Mouse (Mus musculus): ENCODE data around the gene 4930402F06Rik. TPM values are rescaled to one million over a fixed set of nuclear protein-coding genes. Genes with fewer than 3 reads are reported as not detected.
A peak's percentile ranks its signal among the peaks of the same experiment; 100 is the strongest.

Gene 4930402F06Rik
- polyA plus RNA-seq, 1 experiment: not detected

- 90% methylated on average over 16 of the region's 16 CpGs for whole genome bisulfite sequencing
- Histone ChIP-seq H3K4me3 (replicated peaks; ENCODE audit: insufficient read depth, low read depth, low read length) (no peak overlapping the region), H3K4me1 (ENCODE audit: control insufficient read depth, insufficient read depth, low read length) (no peaks in the 10 kb centered on the region), H3K27ac (ENCODE audit: insufficient read depth, low read length) (no peak overlapping the region), H3K27me3 (ENCODE audit: control insufficient read depth, insufficient read depth, low read length) (no peaks in the 10 kb centered on the region; the same call in 1 of the 2 replicates)
- no peak for DNase-seq
- no peak for TF ChIP-seq CTCF (IDR thresholded peaks at IDR 0.05; ENCODE audit: borderline replicate concordance, insufficient read depth, low read depth, low read length)
- TF ChIP-seq POLR2A (IDR thresholded peaks at IDR 0.05; ENCODE audit: borderline replicate concordance, insufficient read depth, low read length): no peak
Measured at GRCm38 (mm10) chr2:35402391-35402790, 5.4 kb upstream of the 4930402F06Rik start.

- Histone ChIP-seq H3K27ac (ENCODE audit: insufficient read depth, low read length) (no peak overlapping the region), H3K27me3 (ENCODE audit: control insufficient read depth, insufficient read depth, low read length) (no peaks in the 10 kb centered on the region; the same call in 1 of the 2 replicates), H3K4me1 (ENCODE audit: control insufficient read depth, insufficient read depth, low read length) (no peaks in the 10 kb centered on the region), H3K4me3 (replicated peaks; ENCODE audit: insufficient read depth, low read depth, low read length) (no peak overlapping the region)
- 93% methylated on average over 7 of the region's 7 CpGs for WGBS
- no peak for DNase-seq
- TF ChIP-seq CTCF (IDR thresholded peaks at IDR 0.05; ENCODE audit: borderline replicate concordance, insufficient read depth, low read depth, low read length) (no peak), POLR2A (IDR thresholded peaks at IDR 0.05; ENCODE audit: borderline replicate concordance, insufficient read depth, low read length) (no peak)
Measured at GRCm38 (mm10) chr2:35400739-35401138, 3.8 kb upstream of the 4930402F06Rik start.

GRCm38 (mm10) chr2:35398184-35398828 lies 1.3 kb upstream of the 4930402F06Rik start:
- TF ChIP-seq POLR2A (IDR thresholded peaks at IDR 0.05; ENCODE audit: borderline replicate concordance, insufficient read depth, low read length) (no peak), CTCF (IDR thresholded peaks at IDR 0.05; ENCODE audit: borderline replicate concordance, insufficient read depth, low read depth, low read length) (no peak)
- no peak overlapping the region for H3K27ac ChIP-seq (ENCODE audit: insufficient read depth, low read length)
- WGBS: 74% methylated on average over 6 of the region's 6 CpGs
- no peak for DNase-seq
- no peak overlapping the region for H3K4me3 ChIP-seq (replicated peaks; ENCODE audit: insufficient read depth, low read depth, low read length)
- no peaks in the 10 kb centered on the region for H3K4me1 ChIP-seq (ENCODE audit: control insufficient read depth, insufficient read depth, low read length)
- H3K27me3 ChIP-seq (ENCODE audit: control insufficient read depth, insufficient read depth, low read length): no peaks in the 10 kb centered on the region; the same call in 1 of the 2 replicates

GRCm38 (mm10) chr2:35397590-35398173 lies 707 bp upstream of the 4930402F06Rik start:
- no peaks in the 10 kb centered on the region for H3K27me3 ChIP-seq (ENCODE audit: control insufficient read depth, insufficient read depth, low read length)
- TF ChIP-seq CTCF (IDR thresholded peaks at IDR 0.05; ENCODE audit: borderline replicate concordance, insufficient read depth, low read depth, low read length) (peak; percentile 81), POLR2A (IDR thresholded peaks at IDR 0.05; ENCODE audit: borderline replicate concordance, insufficient read depth, low read length) (no peak)
- WGBS: 20% methylated on average over 11 of the region's 11 CpGs
- H3K4me1 ChIP-seq (ENCODE audit: control insufficient read depth, insufficient read depth, low read length): no peaks in the 10 kb centered on the region
- no peak overlapping the region for H3K27ac ChIP-seq (ENCODE audit: insufficient read depth, low read length)
- no peak overlapping the region for H3K4me3 ChIP-seq (replicated peaks; ENCODE audit: insufficient read depth, low read depth, low read length)
- peak; percentile 49 to 66 for DNase-seq

- Histone ChIP-seq H3K4me1 (ENCODE audit: control insufficient read depth, insufficient read depth, low read length) (no peaks in the 10 kb centered on the region), H3K27ac (ENCODE audit: insufficient read depth, low read length) (no peak overlapping the region), H3K27me3 (ENCODE audit: control insufficient read depth, insufficient read depth, low read length) (no peaks in the 10 kb centered on the region), H3K4me3 (replicated peaks; ENCODE audit: insufficient read depth, low read depth, low read length) (no peak overlapping the region)
- peak; percentile 44 to 66 for DNase-seq
- 15% methylated on average over 9 of the region's 9 CpGs for WGBS
- TF ChIP-seq POLR2A (IDR thresholded peaks at IDR 0.05; ENCODE audit: borderline replicate concordance, insufficient read depth, low read length) (no peak), CTCF (IDR thresholded peaks at IDR 0.05; ENCODE audit: borderline replicate concordance, insufficient read depth, low read depth, low read length) (no peak)
Measured at GRCm38 (mm10) chr2:35385441-35385871, 11.5 kb downstream of the 4930402F06Rik start.

GRCm38 (mm10) chr2:35379306-35379705 lies 17.7 kb downstream of the 4930402F06Rik start:
- no peak for DNase-seq
- Histone ChIP-seq H3K4me1 (ENCODE audit: control insufficient read depth, insufficient read depth, low read length) (no peaks in the 10 kb centered on the region), H3K27me3 (ENCODE audit: control insufficient read depth, insufficient read depth, low read length) (no peaks in the 10 kb centered on the region), H3K27ac (ENCODE audit: insufficient read depth, low read length) (no peak overlapping the region), H3K4me3 (replicated peaks; ENCODE audit: insufficient read depth, low read depth, low read length) (no peak overlapping the region)
- TF ChIP-seq POLR2A (IDR thresholded peaks at IDR 0.05; ENCODE audit: borderline replicate concordance, insufficient read depth, low read length) (no peak), CTCF (IDR thresholded peaks at IDR 0.05; ENCODE audit: borderline replicate concordance, insufficient read depth, low read depth, low read length) (no peak)
- 64% methylated on average over 9 of the region's 9 CpGs for WGBS

- Histone ChIP-seq H3K4me3 (replicated peaks; ENCODE audit: insufficient read depth, low read depth, low read length) (no peak overlapping the region), H3K4me1 (ENCODE audit: control insufficient read depth, insufficient read depth, low read length) (no peaks in the 10 kb centered on the region), H3K27ac (ENCODE audit: insufficient read depth, low read length) (no peak overlapping the region), H3K27me3 (ENCODE audit: control insufficient read depth, insufficient read depth, low read length) (no peaks in the 10 kb centered on the region)
- WGBS: 83% methylated on average over 6 of the region's 6 CpGs
- TF ChIP-seq POLR2A (IDR thresholded peaks at IDR 0.05; ENCODE audit: borderline replicate concordance, insufficient read depth, low read length): no peak
- TF ChIP-seq CTCF (IDR thresholded peaks at IDR 0.05; ENCODE audit: borderline replicate concordance, insufficient read depth, low read depth, low read length): no peak
- no peak for DNase-seq
Measured at GRCm38 (mm10) chr2:35377600-35377999, 19.4 kb downstream of the 4930402F06Rik start.

GRCm38 (mm10) chr2:35373003-35373402 lies 24.0 kb downstream of the 4930402F06Rik start:
- TF ChIP-seq POLR2A (IDR thresholded peaks at IDR 0.05; ENCODE audit: borderline replicate concordance, insufficient read depth, low read length): no peak
- TF ChIP-seq CTCF (IDR thresholded peaks at IDR 0.05; ENCODE audit: borderline replicate concordance, insufficient read depth, low read depth, low read length): peak; percentile 39; the same call in 1 of the 2 replicates
- H3K27ac ChIP-seq (ENCODE audit: insufficient read depth, low read length): no peak overlapping the region
- H3K27me3 ChIP-seq (ENCODE audit: control insufficient read depth, insufficient read depth, low read length): no peaks in the 10 kb centered on the region
- no peak for DNase-seq
- 16% methylated on average over 3 of the region's 3 CpGs for WGBS
- H3K4me1 ChIP-seq (ENCODE audit: control insufficient read depth, insufficient read depth, low read length): no peaks in the 10 kb centered on the region
- no peak overlapping the region for H3K4me3 ChIP-seq (replicated peaks; ENCODE audit: insufficient read depth, low read depth, low read length)

Data from cerebellum, adult 2 months (tissue).